Mouse (Mus musculus) urinary bladder, adult 18-20 months (tissue): ENCODE measurements at regions not wholly inside any gene's neighbourhood (a gene's known extent, or its start where the extent isn't known, plus 50 kb on each side); places are given as distances from the start of the nearest gene placed in this dataset.

Source experiments
- DNase-seq, 2 experiments: peaks; one replicate each; pipeline ENCODE4 v3.0.0; 2022; ENCODE audit warnings: low spot score in 2 of 2, mixed read lengths in 2 of 2

- no peak for DNase-seq
These were observed 310.0 kb downstream of the Sox9 start for GRCm38 (mm10) chr11:113091901-113092568.

GRCm38 (mm10) chr11:113093895-113094445 is 311.9 kb downstream of the Sox9 start:
- DNase-seq, result no peak

- no peak for DNase-seq
These were observed 313.6 kb downstream of the Sox9 start for GRCm38 (mm10) chr11:113095625-113096024.

DNA sequence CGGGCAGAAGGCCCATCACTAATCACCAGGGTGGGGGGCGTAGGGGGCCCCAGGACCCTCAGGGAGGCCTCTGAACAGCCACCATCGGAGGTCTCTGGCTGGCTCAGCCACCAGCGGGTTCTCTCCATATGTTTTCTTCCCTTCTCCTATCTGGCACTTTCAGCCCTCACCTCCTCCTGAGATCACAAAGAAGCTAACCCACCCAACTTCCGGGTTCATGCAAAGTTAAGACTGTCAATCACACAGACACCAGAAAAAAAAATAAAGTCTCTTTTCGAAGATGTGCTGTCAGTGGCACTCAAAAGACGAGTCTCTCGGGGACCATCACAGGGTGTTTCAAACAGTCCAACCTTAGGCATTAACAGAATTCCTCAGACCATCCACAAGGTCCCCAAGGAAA is 314.2 kb downstream of the Sox9 start:
- DNase-seq, result no peak

- DNase-seq, result no peak
These were observed 316.3 kb downstream of the Sox9 start for GRCm38 (mm10) chr11:113098360-113098759.

- DNase-seq, result peak in 1 of 2 experiments; percentile 15
These were observed 318.8 kb downstream of the Sox9 start for GRCm38 (mm10) chr11:113100800-113101199.

- peak in 1 of 2 experiments; percentile 39 for DNase-seq
These were observed 319.5 kb downstream of the Sox9 start for GRCm38 (mm10) chr11:113101534-113101933.

DNA sequence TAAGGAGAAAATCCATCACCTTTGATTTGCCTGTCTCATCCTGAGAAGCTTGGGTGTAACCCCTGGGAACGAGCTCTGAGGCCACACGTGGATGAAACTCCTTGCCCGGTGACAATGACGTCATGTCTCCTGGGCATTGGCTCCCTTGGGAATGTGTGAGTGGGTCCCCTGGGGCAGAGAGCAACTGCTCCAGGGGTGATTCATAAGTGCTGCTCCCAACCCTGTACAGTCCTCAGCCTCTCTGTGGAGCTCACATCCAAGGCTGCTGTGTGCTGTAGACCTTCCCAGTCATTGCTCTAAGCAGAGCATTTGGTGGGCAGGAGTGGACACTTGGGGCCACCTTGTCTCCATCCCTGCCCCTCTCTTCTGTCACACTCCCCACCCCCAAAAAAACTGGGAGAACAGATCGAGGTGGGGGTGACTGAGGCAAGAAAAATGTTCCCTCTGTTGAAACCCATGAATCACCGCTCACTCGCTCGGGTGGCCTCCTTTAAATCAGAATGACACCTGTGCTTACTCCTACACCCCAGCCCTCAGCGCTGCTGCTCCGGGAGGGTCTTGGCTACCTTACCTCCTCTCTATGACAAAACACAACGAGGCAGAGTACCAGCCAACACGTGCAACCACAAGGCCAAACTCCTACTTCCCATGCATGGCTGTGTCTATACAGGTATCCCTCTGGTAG is 321.3 kb downstream of the Sox9 start:
- no peak for DNase-seq

DNA sequence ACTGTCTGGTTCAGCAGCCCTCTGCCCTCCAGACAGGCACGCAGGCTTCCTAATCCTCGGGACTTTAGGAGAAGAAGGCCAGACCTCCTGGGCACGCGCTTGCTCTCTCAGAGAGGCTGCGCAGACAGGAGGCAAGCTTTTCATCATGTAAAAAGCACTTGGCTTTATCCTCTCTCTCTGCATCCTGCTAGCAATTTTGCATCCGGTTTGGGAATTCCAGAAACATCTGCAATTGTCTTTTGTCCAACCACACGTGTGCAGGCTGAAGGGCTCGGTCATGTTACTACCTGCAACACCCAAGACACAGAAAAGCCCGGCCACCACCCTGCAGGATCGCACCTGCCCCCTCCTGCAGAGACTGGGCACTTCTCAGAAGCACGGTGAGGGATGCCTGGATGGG is 323.3 kb downstream of the Sox9 start:
- no peak for DNase-seq

GRCm38 (mm10) chr11:113107205-113107844 is 325.3 kb downstream of the Sox9 start:
- no peak for DNase-seq

GRCm38 (mm10) chr11:113107966-113108699 is 326.1 kb downstream of the Sox9 start:
- DNase-seq, result no peak

DNA sequence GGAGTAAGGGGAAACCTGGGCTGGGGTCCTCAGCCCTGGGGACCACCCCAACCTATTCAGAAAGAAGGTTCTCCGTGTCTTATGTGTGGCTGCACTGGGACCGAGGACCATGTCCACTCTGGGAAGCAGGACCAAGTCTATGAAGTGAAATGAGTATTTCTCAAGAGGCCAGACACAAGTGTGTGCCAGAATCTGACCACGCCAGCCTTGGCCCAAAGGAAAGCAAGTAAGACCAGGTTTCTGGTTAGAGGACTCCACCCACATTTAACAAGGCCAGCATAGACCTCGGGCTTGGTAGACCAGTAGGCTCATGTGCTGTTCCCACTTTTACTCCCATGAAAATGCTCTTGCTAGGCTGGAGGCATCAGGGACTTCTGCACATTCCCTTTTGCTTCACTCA is 327.1 kb downstream of the Sox9 start:
- no peak for DNase-seq

DNA sequence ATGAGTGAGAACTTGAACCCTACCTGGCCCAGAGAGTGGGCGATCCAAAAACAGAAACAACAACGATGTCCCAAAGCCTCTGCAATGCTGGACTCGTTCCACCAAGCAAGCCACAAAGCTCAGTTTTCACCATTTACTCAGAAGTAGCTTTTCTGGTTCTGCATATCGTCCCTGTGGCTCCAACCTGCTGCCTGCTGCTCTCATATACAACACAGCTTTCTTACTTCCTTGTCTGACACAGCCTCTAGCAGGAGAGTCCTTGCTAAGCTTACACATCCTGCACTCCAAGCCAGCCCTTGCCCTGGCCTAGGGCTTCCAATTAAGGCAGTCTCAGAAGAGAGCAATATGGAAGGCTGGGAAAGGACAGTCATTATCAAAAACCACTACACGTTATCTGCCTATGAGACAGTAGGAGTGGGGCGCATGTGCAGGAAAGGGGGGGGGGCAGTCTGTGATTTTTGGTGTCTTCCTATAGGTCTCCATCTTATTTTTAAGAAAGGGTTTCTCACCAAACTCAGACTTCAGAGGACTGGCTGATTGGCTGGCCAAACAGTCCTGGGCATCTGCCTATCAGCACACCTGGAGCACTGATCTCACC is 331.3 kb downstream of the Sox9 start:
- peak in 1 of 2 experiments; percentile 30 for DNase-seq

- no peak for DNase-seq
These were observed 335.3 kb downstream of the Sox9 start for GRCm38 (mm10) chr11:113117179-113117898.

GRCm38 (mm10) chr11:113120570-113120969 is 338.5 kb downstream of the Sox9 start:
- DNase-seq, result no peak

- DNase-seq, result no peak
These were observed 339.3 kb downstream of the Sox9 start for GRCm38 (mm10) chr11:113121307-113121706.

DNA sequence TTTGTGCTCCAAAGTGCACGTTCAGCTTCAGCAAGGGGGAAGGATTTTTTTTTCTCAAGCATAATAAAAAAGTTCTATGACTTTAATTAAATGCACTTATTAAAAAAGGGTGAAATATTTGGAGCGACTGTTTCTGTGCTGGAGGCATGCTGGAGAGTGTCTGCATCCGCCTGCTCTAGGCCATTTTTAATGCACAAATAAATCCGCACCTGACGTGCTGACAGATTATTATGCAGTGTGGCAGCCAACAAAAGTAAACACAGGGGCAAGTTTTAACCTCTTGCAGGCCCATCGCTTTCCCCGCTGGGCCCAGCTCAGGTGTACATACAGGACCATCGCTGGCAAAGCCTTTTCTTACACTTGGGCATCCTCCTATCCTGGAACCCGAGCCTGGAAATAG is 340.1 kb downstream of the Sox9 start:
- DNase-seq, result no peak

GRCm38 (mm10) chr11:113122964-113123363 is 340.9 kb downstream of the Sox9 start:
- no peak for DNase-seq

DNA sequence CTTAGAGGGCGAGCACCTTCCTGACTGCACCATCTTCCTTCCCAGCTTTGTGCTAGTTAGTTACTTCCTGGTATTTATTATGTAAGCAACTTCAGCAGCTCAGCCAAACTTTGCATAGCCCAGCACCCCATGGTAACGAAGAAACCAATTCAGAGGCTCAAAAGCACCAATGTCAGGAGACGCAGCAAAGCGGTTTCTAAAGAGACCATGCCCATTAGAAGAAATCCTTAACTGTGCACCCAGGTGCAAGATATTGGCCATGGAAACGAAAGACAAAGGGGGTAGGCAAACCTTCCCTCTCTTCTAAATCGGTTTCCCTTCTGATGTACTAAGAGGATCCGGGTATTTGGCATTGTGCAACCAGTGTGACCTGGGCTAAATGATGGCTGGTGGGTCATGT is 343.8 kb downstream of the Sox9 start:
- no peak for DNase-seq

GRCm38 (mm10) chr11:113129192-113129591 is 347.2 kb downstream of the Sox9 start:
- DNase-seq, result no peak

DNA sequence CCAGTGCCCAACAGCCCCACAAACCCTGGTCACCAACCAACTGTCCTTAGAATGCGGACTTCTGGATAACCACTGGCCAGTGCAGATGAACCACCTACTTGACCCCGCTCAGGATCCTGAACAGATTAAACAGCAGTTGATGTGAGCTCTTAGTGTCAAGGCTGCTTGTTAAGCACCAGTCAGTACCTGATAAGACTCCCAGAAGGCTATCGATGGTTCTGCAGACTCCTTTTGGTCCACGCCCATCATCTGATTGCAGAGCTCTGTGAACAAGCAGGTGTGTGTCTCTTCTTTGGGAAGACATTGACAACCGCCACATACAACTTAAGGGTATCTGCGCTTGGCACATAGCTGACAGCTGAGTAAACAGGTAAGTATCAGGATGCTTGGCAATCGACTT is 348.0 kb downstream of the Sox9 start:
- DNase-seq, result no peak
